Mouse (Mus musculus): ENCODE results near the gene Nup54. TPM values are rescaled to one million over a fixed set of nuclear protein-coding genes. Genes with fewer than 3 reads are reported as not detected.

The Nup54 gene
- polyA plus RNA-seq, 1 experiment = 109 TPM

DNA sequence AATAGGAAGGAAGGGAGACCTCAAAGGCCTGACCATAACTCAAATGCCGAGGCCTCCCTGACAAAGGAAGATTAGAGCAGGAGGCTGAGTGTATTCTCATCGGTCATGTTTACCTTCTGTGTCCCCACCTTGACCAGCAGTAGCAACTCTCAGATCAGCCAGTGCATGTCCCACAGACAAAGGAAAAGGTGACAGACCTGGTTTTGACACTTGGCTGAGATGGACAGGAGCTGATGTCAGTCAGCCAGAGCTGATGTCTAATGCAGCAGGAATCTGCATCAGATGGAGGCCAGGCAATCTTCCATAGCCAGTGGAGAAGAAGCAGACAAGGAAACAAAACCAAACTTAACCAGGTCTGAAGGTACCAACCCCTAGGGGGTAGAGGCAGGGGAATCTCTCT lies 62.4 kb downstream of the Nup54 start:
- Histone ChIP-seq H3K9ac (ENCODE audit: low read depth, poor library complexity, severe bottlenecking) (no peak overlapping the region), H3K27me3 (ENCODE audit: control insufficient read depth, insufficient read depth, low read length, poor library complexity, severe bottlenecking) (no peaks in the 10 kb centered on the region), H3K9me3 (replicated peaks; ENCODE audit: control insufficient read depth, insufficient read depth, low read length, poor library complexity, severe bottlenecking) (no peaks in the 10 kb centered on the region), H3K4me3 (ENCODE audit: low read depth, low read length) (no peak overlapping the region), H3K4me1 (ENCODE audit: control insufficient read depth, insufficient read depth, low read length) (no peaks in the 10 kb centered on the region), H3K36me3 (ENCODE audit: control insufficient read depth, insufficient read depth, low read length, poor library complexity, severe bottlenecking) (no peaks in the 10 kb centered on the region), H3K27ac (ENCODE audit: insufficient read depth, low read length) (no peak overlapping the region)
- TF ChIP-seq EP300 (IDR thresholded peaks at IDR 0.05; ENCODE audit: insufficient read depth, low read depth, low read length) = no peak
- TF ChIP-seq CTCF (IDR thresholded peaks at IDR 0.05; ENCODE audit: low read depth, low read length) = no peak
- no peak for TF ChIP-seq POLR2A (IDR thresholded peaks at IDR 0.05; ENCODE audit: insufficient read depth, low read length)

DNA sequence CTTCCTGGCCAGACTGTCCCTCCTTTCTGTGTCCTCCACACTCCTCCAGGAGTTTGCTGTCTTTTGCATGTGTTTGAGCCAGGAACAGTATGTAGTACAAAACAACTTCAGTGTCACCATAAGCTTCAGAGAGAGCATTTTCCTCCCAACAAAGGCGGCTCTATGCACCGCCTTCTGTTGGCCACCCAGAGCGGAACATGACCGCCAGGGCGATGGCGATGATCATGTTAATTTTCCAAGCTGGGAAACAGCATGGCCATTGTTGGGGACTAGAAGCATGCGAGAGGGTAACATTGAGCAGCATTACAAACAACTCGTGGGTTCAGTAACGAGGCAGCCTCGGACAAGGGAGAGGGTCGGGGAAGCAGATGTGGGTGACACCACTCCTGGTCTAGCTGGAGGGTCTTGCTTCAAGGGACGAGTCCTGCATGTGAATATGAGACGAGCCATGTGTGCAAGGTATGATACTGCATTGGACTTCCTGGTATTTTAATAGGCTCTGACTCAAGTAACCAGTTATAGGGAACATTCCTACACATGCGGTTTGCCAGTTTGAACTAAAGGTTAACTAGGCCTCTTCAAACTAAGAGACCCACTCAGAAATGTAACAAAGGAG lies 63.5 kb downstream of the Nup54 start:
- no peaks in the 10 kb centered on the region for H3K36me3 ChIP-seq (ENCODE audit: control insufficient read depth, insufficient read depth, low read length, poor library complexity, severe bottlenecking)
- TF ChIP-seq POLR2A (IDR thresholded peaks at IDR 0.05; ENCODE audit: insufficient read depth, low read length) (no peak), EP300 (IDR thresholded peaks at IDR 0.05; ENCODE audit: insufficient read depth, low read depth, low read length) (no peak), CTCF (IDR thresholded peaks at IDR 0.05; ENCODE audit: low read depth, low read length) (no peak)
- H3K9me3 ChIP-seq (replicated peaks; ENCODE audit: control insufficient read depth, insufficient read depth, low read length, poor library complexity, severe bottlenecking) = no peaks in the 10 kb centered on the region
- no peak overlapping the region for H3K4me3 ChIP-seq (ENCODE audit: low read depth, low read length)
- no peaks in the 10 kb centered on the region for H3K4me1 ChIP-seq (ENCODE audit: control insufficient read depth, insufficient read depth, low read length)
- H3K27ac ChIP-seq (ENCODE audit: insufficient read depth, low read length) = no peak overlapping the region
- no peak overlapping the region for H3K9ac ChIP-seq (ENCODE audit: low read depth, poor library complexity, severe bottlenecking)
- H3K27me3 ChIP-seq (ENCODE audit: control insufficient read depth, insufficient read depth, low read length, poor library complexity, severe bottlenecking) = no peaks in the 10 kb centered on the region

DNA sequence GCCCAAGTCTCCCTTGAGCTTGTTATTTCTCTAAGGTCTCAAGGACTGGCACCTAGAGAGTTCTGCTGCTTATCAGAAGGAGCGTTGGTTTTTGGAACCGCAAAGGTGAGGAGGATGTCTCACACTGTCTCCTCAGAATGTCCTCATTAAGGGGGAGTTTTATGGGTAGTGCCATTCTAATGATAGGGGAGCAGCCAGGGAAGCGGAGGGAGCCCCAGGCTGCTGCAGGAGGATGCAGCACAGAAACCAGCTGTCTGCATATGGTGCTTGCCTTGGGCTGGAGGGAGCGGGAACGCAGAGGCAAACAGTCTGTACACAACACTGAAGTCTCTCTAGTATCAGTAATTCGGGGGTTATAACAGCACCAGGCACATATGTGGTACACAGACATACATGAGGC lies 64.1 kb downstream of the Nup54 start:
- H3K27ac ChIP-seq (ENCODE audit: insufficient read depth, low read length) = no peak overlapping the region
- H3K4me3 ChIP-seq (ENCODE audit: low read depth, low read length) = no peak overlapping the region
- H3K36me3 ChIP-seq (ENCODE audit: control insufficient read depth, insufficient read depth, low read length, poor library complexity, severe bottlenecking) = no peaks in the 10 kb centered on the region
- H3K27me3 ChIP-seq (ENCODE audit: control insufficient read depth, insufficient read depth, low read length, poor library complexity, severe bottlenecking) = no peaks in the 10 kb centered on the region
- TF ChIP-seq POLR2A (IDR thresholded peaks at IDR 0.05; ENCODE audit: insufficient read depth, low read length) = no peak
- TF ChIP-seq CTCF (IDR thresholded peaks at IDR 0.05; ENCODE audit: low read depth, low read length) = no peak
- TF ChIP-seq EP300 (IDR thresholded peaks at IDR 0.05; ENCODE audit: insufficient read depth, low read depth, low read length) = no peak
- no peaks in the 10 kb centered on the region for H3K4me1 ChIP-seq (ENCODE audit: control insufficient read depth, insufficient read depth, low read length)
- no peaks in the 10 kb centered on the region for H3K9me3 ChIP-seq (replicated peaks; ENCODE audit: control insufficient read depth, insufficient read depth, low read length, poor library complexity, severe bottlenecking)
- H3K9ac ChIP-seq (ENCODE audit: low read depth, poor library complexity, severe bottlenecking) = no peak overlapping the region

DNA sequence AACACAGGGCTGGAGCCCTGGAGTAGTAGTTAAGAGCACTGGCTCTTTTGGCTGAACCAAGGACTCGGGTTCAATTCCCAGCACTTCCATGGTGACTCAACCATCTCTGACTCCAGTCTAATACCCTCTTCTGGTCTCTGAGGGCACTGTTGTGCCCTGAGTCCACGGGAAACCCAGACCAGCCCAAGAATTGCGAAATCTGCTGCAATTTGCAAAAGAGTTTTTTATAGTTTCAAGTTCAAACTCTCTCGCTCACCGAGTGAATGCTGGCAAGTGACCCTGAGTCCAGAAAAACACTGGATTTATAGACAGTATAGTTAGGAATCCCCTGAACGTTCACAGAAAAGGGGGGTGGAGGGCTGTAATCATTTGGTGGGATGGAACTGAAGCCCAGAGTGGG lies 64.6 kb downstream of the Nup54 start:
- H3K9me3 ChIP-seq (replicated peaks; ENCODE audit: control insufficient read depth, insufficient read depth, low read length, poor library complexity, severe bottlenecking) = no peaks in the 10 kb centered on the region
- no peak overlapping the region for H3K4me3 ChIP-seq (ENCODE audit: low read depth, low read length)
- H3K4me1 ChIP-seq (ENCODE audit: control insufficient read depth, insufficient read depth, low read length) = no peaks in the 10 kb centered on the region
- H3K27ac ChIP-seq (ENCODE audit: insufficient read depth, low read length) = no peak overlapping the region
- no peaks in the 10 kb centered on the region for H3K27me3 ChIP-seq (ENCODE audit: control insufficient read depth, insufficient read depth, low read length, poor library complexity, severe bottlenecking)
- H3K36me3 ChIP-seq (ENCODE audit: control insufficient read depth, insufficient read depth, low read length, poor library complexity, severe bottlenecking) = no peaks in the 10 kb centered on the region
- no peak overlapping the region for H3K9ac ChIP-seq (ENCODE audit: low read depth, poor library complexity, severe bottlenecking)
- TF ChIP-seq CTCF (IDR thresholded peaks at IDR 0.05; ENCODE audit: low read depth, low read length) = no peak
- TF ChIP-seq EP300 (IDR thresholded peaks at IDR 0.05; ENCODE audit: insufficient read depth, low read depth, low read length) = no peak
- TF ChIP-seq POLR2A (IDR thresholded peaks at IDR 0.05; ENCODE audit: insufficient read depth, low read length) = no peak

DNA sequence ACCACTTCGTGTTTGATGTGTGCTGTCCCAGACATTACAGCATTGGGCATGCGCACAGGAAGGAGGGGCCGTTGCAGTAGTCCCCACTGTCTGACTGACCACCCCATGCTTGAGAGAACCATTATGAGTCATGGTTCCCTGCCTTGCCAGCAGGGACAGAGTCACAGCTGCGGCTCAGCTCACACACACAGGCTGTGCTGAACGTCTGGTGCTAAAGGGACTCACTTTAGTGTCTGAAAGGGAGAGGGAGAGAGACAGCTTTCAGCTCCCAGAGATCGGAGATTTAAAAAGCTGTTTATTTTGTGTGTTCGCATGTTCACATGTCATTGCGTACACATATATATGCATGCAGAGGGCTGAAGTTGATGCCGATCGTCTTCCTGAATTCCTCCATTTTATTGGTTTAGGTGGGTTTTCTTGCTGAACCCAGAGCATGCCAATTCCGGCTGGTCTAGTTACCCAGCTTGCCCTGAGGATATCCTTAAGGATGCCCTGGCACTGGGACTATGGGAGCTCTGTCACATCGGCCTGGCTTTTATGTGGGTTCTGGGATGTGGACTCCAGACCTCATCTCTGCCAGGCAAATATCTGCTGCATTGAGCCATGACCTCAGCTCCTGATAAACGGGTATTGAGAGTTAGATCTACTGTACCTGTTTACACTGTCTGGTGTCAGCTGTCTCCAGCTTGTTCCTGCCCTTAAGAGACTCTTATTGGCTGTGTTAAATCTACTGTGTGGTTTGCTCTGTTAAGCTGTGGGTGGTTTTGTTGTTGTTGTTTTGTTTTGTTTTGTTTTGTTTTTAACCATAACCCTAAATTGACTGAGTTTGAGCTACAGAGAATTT lies 65.6 kb downstream of the Nup54 start:
- H3K9ac ChIP-seq (ENCODE audit: low read depth, poor library complexity, severe bottlenecking) = no peak overlapping the region
- no peaks in the 10 kb centered on the region for H3K27me3 ChIP-seq (ENCODE audit: control insufficient read depth, insufficient read depth, low read length, poor library complexity, severe bottlenecking)
- TF ChIP-seq POLR2A (IDR thresholded peaks at IDR 0.05; ENCODE audit: insufficient read depth, low read length) = no peak
- TF ChIP-seq CTCF (IDR thresholded peaks at IDR 0.05; ENCODE audit: low read depth, low read length) = no peak
- no peak for TF ChIP-seq EP300 (IDR thresholded peaks at IDR 0.05; ENCODE audit: insufficient read depth, low read depth, low read length)
- no peaks in the 10 kb centered on the region for H3K9me3 ChIP-seq (replicated peaks; ENCODE audit: control insufficient read depth, insufficient read depth, low read length, poor library complexity, severe bottlenecking)
- no peaks in the 10 kb centered on the region for H3K4me1 ChIP-seq (ENCODE audit: control insufficient read depth, insufficient read depth, low read length)
- H3K27ac ChIP-seq (ENCODE audit: insufficient read depth, low read length) = no peak overlapping the region
- no peak overlapping the region for H3K4me3 ChIP-seq (ENCODE audit: low read depth, low read length)
- H3K36me3 ChIP-seq (ENCODE audit: control insufficient read depth, insufficient read depth, low read length, poor library complexity, severe bottlenecking) = no peaks in the 10 kb centered on the region

DNA sequence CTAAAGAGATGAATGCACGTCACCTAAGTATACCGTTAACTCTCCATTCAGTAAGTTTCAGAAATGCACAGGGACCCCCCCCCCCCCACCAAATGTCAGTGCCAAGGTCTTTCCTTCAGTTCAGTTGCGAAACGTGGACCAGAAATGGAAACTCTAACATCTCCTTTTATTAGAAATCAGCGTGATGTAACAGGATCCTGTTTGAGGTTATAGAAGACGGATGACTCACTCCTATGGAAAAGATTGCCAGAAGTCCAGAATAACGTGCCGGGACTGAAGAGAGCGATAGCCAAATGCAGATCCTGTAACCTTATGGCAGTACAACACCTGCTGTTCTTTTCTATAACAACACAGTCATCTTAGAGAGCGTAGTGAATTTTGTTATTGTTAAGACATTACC lies 66.6 kb downstream of the Nup54 start:
- Histone ChIP-seq H3K4me1 (ENCODE audit: control insufficient read depth, insufficient read depth, low read length) (no peaks in the 10 kb centered on the region), H3K27me3 (ENCODE audit: control insufficient read depth, insufficient read depth, low read length, poor library complexity, severe bottlenecking) (no peaks in the 10 kb centered on the region), H3K36me3 (ENCODE audit: control insufficient read depth, insufficient read depth, low read length, poor library complexity, severe bottlenecking) (no peaks in the 10 kb centered on the region), H3K9ac (ENCODE audit: low read depth, poor library complexity, severe bottlenecking) (no peak overlapping the region), H3K27ac (ENCODE audit: insufficient read depth, low read length) (no peak overlapping the region), H3K9me3 (replicated peaks; ENCODE audit: control insufficient read depth, insufficient read depth, low read length, poor library complexity, severe bottlenecking) (no peaks in the 10 kb centered on the region), H3K4me3 (ENCODE audit: low read depth, low read length) (no peak overlapping the region)
- TF ChIP-seq CTCF (IDR thresholded peaks at IDR 0.05; ENCODE audit: low read depth, low read length) = no peak
- no peak for TF ChIP-seq POLR2A (IDR thresholded peaks at IDR 0.05; ENCODE audit: insufficient read depth, low read length)
